Mouse (Mus musculus): Measurements from ENCODE around the gene Ears2.

Ears2 gene

DNA sequence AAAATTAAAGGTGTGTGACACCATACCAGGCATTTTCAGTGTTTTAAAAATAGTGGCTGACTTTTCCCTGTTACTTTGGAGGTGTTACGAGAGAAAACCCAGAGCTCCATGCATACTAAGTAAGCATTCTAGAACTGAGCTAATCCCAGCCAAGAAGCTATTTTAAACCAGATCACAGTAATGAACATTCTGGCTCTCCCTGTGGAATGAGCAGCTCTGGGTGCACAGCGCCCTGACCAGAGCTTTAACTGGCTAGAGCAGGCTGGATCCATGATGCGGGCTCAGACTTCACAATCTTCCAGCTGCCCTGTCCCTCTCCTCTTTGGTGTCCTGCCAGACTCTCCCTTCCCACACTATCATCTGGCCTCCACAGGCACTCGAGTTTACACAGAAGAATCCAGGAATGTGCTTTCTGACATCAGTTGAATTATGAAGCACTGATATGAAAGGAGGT is 21.9 kb downstream of the Ears2 start:
- no peak for DNase-seq (ENCODE audit: low spot score)

DNA sequence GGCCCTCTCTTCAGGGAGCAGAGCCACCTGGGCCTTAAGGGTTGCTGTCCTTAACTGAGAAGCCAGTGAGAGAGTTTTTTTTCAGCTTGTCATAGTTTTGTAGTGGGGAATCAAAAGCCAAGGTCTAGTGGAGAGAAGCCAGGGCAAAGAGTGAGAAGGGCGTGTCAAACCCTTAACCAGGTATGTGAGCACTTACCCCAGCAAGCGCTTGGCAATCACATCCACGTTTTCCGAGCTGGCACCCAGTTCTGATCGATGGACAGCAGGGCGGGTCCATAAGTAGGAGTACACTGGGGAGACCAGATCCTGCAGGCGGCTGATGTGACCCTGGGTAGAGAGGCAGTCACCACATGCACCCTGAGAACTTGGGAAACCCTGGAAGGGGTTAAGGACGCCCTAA is 23.0 kb downstream of the Ears2 start:
- no peak for DNase-seq (ENCODE audit: low spot score)

DNA sequence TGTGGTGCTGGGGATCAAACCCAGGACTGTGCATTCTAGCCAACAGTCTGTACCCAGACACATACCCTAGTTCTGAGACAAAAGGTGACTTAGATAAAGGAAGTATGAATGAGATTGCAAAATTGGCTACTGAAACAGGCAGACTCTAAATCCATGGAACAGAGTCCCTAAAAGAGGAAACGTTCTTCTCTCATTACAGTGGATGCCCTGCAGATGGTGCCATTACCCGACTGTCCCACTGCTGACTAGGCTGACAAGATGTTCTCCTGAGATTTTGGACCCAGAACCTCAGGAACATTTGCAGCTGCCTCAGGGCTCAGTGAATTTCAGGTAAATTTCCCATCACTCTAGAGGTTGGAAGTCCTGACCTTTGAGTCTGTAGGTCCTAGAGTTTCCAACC is 32.7 kb downstream of the Ears2 start:
- no peak for DNase-seq (ENCODE audit: low spot score)

DNA sequence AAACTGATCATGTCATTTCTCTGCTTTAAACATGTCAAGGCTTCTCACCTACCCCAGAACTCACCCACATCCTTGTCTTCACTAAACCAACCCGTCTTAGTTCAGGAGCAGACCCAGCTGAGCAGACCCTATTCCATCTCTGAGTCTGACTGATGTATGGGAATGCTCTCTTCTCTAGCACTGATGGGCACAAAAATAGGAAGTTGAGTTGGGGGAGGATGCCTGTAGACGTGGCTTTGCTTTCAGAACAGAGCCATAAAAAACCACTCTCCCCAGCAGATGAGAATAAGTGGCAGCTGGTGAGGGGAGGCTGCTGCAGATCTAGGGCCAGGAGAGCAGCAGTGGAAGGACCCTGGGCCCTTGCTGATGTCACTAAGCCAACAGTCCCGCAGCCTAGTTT is 33.7 kb downstream of the Ears2 start:
- no peak for DNase-seq (ENCODE audit: low spot score)

DNA sequence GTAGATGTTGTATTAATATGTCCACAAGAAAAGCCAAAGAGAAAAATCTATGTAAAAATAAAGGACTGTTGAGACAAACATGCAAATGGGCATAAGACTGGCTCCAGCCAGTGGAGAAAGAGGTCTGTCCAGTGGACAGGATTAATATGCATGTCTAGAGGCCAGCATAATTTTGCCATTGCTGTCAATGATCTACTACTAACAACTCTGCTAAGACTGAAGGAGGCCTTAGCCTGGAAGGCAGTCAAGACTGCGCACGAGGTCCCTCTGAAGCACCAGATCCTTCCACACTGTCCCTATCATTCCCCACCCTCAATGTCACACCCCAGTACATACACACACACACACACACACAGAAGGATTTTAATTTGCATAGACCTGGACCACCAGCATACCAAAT is 44.9 kb downstream of the Ears2 start:
- DNase-seq (ENCODE audit: low spot score), result no peak

DNA sequence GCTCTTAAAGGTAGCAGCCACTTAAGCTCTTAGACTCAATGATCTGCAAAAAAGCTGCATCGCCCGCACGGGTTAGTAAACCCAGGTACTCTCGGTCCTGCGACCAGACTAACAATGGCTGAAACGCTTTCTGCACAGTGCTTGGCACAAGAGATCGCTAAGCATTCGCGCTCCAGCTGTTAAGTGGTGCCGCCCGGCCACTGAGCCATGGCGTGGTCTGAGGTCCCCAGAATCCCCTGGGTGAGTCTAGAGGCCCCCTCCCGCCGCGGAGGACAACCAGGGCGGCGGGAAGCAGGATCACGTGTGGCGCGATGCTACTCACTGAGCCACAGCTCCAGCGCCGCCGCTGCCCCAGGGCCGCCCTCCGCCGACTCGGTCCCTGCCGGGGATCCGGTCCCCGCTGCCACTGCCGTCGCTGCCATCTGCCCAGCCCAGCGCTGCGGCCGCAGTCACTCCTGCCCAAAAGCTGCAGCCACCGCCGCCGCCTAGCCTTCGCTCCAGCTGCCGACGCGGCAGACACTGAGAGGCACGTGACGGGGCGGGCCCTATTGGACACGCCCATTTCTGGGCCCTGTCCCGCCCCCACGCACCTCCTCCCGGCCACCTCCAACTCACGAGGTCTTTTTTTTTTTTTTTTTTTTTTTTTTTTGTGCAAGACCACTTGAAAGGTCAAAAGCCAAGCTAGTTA is 46.3 kb downstream of the Ears2 start, which contains the start of gene Gga2:
Gene Gga2, minus strand, starts transcription at position 556 of the 688 bp plus-strand sequence.
- peak; percentile 88 for DNase-seq (ENCODE audit: low spot score)

DNA sequence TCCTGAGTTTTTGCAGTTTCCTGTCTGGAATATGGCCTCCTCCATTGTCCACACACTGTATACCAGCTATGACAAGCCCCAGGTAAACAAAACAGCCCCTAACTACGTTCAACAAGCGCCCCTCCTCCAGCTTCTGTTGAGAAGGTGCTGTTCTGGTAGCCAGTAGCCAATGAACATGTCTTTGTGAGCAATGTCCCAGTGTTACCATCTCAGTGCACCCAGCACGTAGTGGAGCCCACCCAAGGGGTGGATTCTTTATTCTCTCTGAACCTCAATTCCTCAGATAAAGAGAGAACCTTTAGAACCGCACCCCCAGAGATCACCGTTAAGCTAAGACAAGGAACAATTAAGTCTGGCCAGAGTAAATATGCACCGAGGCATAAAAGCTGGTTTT is 46.8 kb downstream of the Ears2 start:
- DNase-seq (ENCODE audit: low spot score), result no peak

DNA sequence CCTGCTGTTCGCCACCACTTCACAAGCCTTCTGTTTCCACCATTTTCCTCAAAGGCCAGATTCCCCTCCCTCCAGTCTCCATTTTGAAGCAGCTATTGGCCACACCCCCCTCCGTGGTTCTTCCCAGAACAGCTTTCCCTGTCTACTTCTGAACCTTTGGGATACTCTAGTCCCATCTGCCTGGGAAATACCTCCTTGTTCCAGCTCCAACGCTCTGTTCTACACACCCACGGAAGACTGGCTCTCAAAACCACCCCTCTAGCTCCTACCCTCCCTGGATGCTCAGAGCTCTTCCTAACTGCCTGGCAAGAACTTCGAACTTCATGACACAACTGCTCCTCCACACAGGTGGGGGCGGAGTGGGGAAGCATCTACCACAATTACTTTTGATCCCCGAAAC is 48.1 kb downstream of the Ears2 start:
- no peak for DNase-seq (ENCODE audit: low spot score)

DNA sequence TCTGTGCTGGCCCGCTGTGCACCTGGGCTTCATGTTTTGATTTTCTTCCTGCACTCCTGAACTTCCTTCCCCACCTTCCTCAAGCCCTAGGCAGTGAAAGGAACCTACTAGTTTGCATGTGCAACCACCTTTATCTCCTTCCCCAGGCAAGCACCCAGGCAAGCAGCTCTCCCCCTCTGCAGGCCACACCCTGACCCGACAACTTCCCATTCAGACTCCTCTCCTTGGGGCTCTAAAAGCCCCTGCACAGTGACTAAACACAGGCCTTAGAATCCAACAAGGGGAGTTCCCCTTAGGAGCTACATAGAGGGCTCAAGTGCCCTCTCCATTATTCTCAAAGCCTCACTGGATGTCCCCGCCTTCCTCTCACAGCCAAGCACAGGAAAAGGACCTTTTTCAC is 48.8 kb downstream of the Ears2 start:
- no peak for DNase-seq (ENCODE audit: low spot score)

DNA sequence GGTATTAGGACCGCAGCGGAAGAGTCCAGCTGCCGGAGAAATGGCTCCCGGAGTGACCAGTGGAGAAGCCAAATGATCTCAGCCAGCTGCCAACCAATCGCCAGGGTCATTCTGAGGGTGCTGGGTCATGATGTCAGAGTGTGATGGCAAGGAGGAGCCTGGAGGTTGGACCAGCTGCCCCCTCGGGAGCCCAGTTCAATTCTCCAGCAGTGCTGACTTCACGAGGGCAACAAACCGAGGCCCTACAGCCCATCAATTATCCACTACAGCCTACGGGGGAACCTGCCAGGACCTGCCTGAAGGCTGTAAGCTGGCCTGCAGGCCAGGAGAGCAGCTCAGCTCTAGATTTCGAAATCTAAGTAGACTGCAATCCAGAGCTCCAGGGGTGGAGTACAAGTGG is 51.3 kb downstream of the Ears2 start:
- DNase-seq (ENCODE audit: low spot score), result peak; percentile 28

DNA sequence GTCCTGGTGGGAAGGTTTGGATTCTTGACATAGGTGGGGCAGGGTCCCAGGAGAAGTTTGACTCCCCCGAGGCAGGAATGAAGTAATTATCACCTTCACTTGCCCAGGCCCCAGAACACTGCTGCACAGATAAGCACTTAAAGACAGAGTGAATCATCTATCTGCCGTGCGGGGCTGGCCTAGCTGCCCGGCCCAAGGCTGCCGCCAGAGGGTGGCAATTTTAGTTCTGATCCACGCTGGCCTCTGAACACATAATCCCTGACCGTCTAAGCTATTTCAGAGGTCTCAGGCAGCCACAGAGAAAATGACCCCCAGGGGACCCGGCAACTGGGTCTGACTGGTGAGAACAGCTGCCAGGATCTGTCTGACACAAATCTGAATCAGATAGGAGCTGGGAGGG is 52.0 kb downstream of the Ears2 start:
- peak; percentile 51 for DNase-seq (ENCODE audit: low spot score)

DNA sequence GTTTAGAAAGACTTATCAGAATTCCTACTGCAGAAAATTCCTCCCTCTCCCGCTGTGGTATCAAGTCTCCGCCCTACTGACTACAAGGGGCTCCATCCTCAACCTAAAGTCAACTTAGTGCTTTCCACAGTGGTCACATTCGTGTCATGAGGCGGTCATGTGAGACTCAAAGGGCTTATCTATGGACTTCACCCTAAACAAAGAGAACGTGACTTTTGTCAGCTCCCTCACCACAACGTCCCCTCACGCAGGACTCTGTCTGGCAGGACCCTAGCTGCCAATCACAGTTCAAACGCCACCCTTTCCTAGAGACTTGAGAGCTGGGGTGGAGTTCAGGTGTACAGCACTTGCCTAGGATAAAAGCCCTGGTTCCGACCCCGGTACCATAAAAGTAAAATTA is 54.1 kb downstream of the Ears2 start:
- DNase-seq (ENCODE audit: low spot score), result no peak

DNA sequence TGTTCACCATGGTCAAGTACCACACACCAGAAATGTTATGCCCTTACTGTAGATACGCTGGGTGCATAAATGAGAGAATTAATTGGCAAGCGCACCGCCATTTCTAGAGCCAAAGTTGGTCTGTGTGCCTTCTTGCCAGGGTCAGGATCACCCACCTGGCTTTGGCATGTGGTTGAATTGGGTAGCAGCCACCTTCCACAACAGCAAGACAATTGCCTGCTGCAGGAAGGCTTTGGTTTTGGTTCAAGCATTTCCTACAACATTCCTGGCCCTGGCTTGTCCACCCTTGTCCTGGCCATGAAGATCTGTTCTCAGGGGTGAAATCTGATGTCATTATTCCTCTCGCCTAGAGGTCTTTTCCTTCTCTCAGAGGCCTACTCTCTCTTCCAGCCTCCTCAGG is 54.7 kb downstream of the Ears2 start:
- DNase-seq (ENCODE audit: low spot score), result no peak

DNA sequence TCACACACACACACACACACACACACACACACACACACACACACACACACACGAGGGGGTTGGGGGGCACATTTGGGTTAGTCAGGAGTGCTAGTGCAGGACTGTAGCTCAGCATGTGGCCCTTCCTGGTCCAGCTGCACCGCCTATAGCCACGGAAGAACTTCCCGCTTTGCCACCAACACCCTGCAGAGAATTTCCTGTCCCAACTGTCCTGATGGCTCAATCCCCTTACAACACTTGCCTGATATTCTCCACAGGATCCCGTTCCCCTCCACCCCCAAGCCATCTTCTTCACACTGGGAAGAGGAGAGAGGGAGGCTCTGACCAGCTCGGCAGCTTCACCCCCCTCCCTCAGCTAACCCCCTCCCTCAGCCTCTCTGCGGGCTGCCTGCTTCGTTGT is 66.7 kb downstream of the Ears2 start:
- no peak for DNase-seq (ENCODE audit: low spot score)

DNA sequence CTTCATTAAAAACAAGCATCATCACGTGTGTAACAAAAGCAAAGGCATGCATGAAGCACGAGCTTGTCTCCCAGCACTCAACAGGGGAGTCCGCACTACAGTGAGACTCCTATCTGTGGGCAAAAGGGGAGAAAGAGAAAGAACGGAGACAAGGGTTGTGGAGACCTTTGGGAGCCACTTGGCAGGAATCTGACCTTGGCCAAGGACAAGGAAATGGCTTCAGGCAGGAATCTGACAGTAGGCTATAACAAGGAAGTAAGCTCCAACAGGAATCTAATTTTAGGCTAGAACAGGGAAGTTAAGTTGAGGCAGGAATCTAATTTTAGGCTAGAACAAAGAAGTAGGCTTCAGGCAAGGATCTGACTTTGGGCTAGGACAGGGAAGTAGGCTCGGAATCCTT is 71.1 kb downstream of the Ears2 start:
- no peak for DNase-seq (ENCODE audit: low spot score)

Data from MN1 (cell line).